Mouse (Mus musculus) cerebral cortex, adult 2 months (tissue): ENCODE results near the gene Myadml2.

Experiments used
- WGBS: fragments of 180-500 bp; shearing (Covaris S2); methylation state at CpG from one replicate; pipeline ENCODE4 v1.1.7; 2018; 5-methylcytosine and 5-hydroxymethylcytosine counted together

Gene Myadml2

GRCm38 (mm10) chr11:120630401-120630871 is 17.5 kb downstream of the Myadml2 start:
- 37% methylated on average over 5 of the region's 5 CpGs for WGBS

- WGBS, result 35% methylated on average over 7 of the region's 7 CpGs
These were observed 18.0 kb downstream of the Myadml2 start for GRCm38 (mm10) chr11:120629911-120630310.

GRCm38 (mm10) chr11:120629341-120629730 is 18.6 kb downstream of the Myadml2 start:
- WGBS, result 72% methylated on average over 23 of the region's 23 CpGs

GRCm38 (mm10) chr11:120628601-120629340 is 19.2 kb downstream of the Myadml2 start:
- WGBS, result 90% methylated on average over 23 of the region's 23 CpGs

- 78% methylated on average over 22 of the region's 22 CpGs for WGBS
These were observed 20.3 kb downstream of the Myadml2 start for GRCm38 (mm10) chr11:120627468-120628300.

- WGBS, result 73% methylated on average over 11 of the region's 11 CpGs
These were observed 21.0 kb downstream of the Myadml2 start for GRCm38 (mm10) chr11:120626785-120627467.

- WGBS, result 14% methylated on average over 5 of the region's 5 CpGs
These were observed 22.7 kb downstream of the Myadml2 start, which contains the start of gene Sirt7 for GRCm38 (mm10) chr11:120625152-120625775. Gene Sirt7 (minus strand): TSS chr11:120625240.

GRCm38 (mm10) chr11:120624680-120625111 is 23.3 kb downstream of the Myadml2 start:
- under 1% methylated on average over 53 of the region's 53 CpGs for WGBS

- 13% methylated on average over 27 of the region's 30 CpGs for WGBS
These were observed 23.8 kb downstream of the Myadml2 start for GRCm38 (mm10) chr11:120623961-120624679.

- WGBS, result 89% methylated on average over 6 of the region's 6 CpGs
These were observed 25.2 kb downstream of the Myadml2 start for GRCm38 (mm10) chr11:120622805-120623204.

GRCm38 (mm10) chr11:120620195-120620594 is 27.8 kb downstream of the Myadml2 start:
- WGBS, result 90% methylated on average over 14 of the region's 14 CpGs

GRCm38 (mm10) chr11:120618619-120619535 is 29.1 kb downstream of the Myadml2 start:
- 91% methylated on average over 25 of the region's 25 CpGs for WGBS

- WGBS, result under 1% methylated on average over 56 of the region's 56 CpGs
These were observed 30.3 kb downstream of the Myadml2 start, which contains the start of gene Pcyt2 for GRCm38 (mm10) chr11:120617519-120618112. Gene Pcyt2 (minus strand): TSS chr11:120617936.

- 32% methylated on average over 4 of the region's 4 CpGs for WGBS
These were observed 31.2 kb downstream of the Myadml2 start for GRCm38 (mm10) chr11:120616617-120617294.

- WGBS, result 71% methylated on average over 11 of the region's 11 CpGs
These were observed 32.3 kb downstream of the Myadml2 start for GRCm38 (mm10) chr11:120615606-120616203.

- 74% methylated on average over 6 of the region's 6 CpGs for WGBS
These were observed 32.8 kb downstream of the Myadml2 start for GRCm38 (mm10) chr11:120615167-120615566.

GRCm38 (mm10) chr11:120613976-120614375 is 34.0 kb downstream of the Myadml2 start:
- 77% methylated on average over 8 of the region's 8 CpGs for WGBS

GRCm38 (mm10) chr11:120613481-120613972 is 34.4 kb downstream of the Myadml2 start:
- WGBS, result 88% methylated on average over 10 of the region's 10 CpGs
